Mouse (Mus musculus): Measurements from ENCODE around the gene Wwox. TPM values are rescaled to one million over a fixed set of nuclear protein-coding genes. Genes with fewer than 3 reads are reported as not detected.

Wwox gene
- total RNA-seq, 2 experiments from 2014 or later: 4.6 to 4.8 TPM

DNA sequence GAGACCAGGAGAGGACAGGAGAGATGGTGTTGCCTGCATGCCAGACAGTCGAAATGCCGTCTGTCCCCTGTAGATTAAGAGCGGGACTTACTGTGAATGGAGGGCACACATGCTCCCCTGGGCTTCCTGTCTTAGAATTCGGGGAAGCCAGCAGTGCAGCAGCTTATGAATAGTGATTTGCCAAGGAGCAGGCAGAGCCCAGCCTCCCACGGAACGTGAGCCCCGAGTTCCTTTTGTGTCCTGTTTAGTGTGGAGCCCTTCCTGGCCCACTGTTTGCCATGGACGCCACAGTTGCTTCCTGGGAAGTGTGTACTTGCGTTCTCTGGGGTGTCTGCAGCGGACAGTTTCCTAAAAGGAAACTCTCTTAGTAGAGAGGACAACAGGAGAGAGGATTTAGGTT is 23.9 kb downstream of the Wwox start:
- intact Hi-C loops (cut with DNase I): no loop called here
- DNase-seq: no peak

DNA sequence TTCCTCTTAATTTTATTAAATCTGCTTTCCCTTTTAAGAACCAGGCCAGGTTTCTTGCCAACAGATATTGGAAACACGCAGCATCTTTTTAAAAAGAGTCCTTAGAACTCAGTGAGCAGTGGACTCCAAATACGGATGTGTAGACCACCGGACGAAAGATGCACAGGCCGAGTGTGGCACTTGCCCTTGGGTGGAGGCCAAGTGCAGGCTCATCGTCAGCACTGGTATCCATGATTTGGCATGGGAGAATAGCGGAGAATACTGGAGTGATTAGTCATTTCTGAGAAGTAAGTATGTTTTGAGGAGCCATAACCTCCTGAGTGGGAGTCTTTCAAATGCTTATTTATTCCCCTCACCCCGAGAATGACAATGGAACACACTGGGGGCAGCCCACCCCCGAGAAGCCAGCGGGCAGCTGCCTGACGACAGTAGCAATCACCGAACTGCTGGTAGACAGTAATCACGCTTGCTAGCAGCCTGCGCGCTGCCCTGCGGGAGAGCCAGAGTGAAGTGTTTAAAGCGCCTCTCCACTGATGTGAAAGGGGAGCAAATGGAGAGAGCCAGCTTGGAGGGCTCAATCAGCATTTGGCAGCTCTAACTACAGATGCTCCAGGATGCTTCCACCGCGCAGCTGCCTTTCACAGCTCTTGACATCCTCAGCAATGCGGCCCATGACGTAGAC is 29.2 kb downstream of the Wwox start:
- no peak for DNase-seq
- intact Hi-C loops (cut with DNase I): no loop called here

DNA sequence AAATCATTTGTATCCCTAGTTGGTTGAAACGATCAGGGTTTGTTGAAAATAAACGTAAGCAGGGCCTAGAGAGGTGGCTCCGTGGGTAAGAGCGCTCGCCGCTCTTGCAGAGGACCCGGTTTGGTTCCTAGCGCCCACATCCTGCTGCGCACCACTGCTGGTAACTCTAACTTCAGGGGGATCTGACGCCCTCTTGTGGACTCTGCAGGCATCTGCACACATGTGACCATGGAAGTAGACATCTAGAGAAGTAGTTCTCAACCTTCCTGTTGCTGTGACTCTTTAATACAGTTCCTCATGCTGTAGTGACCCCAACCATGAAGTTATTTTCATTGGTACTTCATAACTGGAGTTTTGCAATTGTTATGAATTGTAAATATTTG is 29.7 kb downstream of the Wwox start:
- intact Hi-C loops (cut with DNase I): no loop called here
- no peak for DNase-seq

DNA sequence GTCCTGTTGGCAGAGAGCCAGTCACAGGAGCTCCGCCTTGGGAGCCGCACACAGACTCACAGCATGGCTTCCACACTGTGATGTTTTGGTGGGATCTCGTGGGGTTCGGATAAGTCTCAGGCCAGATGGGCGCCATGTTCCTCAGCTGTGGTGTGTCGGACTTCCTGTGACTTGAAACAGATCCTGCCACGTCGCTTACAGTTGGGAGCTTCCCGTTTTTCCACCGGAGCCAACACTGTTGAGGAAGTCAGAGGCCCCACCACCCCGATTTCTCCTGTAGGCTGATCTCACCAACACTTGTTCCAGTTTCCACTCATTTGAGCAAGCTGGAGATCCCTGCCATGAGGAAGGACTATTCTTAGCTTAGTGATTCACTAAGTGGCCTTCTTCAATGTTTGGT is 34.1 kb downstream of the Wwox start:
- intact Hi-C loops (cut with DNase I): no loop called here
- no peak for DNase-seq

DNA sequence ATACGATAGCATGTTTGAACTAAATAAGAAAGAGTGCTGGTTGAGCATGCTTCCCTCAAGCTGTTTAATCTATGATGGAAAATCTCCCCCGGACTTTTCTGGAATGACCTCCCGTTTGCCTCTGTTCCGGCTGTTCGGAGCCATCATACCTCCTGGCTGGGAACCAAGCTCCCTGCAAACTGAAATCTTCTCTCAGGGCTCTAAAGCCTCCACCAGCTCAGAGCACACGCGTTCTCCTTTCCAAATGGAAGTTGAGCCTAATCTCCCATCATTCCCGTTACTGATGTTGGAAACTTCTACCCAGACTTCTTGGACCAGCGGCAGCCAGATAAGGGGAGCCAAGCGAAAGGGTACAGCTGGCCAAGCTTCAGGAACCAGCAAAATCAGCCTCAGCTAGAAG is 37.5 kb downstream of the Wwox start:
- DNase-seq: no peak
- intact Hi-C loops (cut with DNase I): no loop called here

DNA sequence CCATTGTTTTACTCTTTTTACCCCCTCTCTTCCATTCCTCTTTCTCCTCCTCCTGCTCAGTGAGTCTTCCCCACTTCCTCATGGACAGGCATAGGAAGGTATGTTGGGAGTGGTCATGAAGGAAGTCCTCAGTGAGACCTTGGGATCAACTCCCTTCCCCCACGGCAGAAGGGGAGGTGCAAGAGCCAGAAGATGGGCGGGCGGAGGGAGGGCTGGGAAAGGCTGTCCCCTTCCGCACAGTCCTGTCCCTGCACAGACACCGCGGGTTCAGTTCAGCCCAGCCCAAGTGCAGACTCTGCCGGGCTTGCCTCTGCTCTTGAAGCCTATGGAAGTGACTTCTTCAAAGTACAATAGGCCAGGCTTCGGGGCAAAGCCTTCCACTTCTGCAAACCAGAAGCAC is 38.3 kb downstream of the Wwox start:
- intact Hi-C loops (cut with DNase I): no loop called here
- DNase-seq: no peak

DNA sequence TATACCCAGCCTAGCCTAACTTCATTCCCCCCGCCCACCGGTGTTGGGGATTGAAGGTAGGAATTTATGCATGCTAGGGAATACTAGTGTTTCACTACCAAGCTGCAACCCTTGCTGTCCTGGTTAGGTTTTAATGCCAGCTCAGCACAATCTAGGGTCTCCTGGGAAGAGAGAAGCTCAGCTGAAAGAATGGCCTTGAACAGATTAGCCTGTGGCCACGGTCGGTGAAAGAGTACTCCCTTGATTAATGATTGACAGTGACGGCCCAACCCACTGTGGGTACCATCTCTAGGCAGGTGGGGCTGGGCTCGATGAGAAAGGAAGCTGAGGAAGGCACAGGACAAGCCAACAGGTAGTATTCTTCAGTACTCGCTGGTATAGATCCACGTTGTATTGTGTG is 40.3 kb downstream of the Wwox start:
- intact Hi-C loops (cut with DNase I): no loop called here
- DNase-seq: no peak

DNA sequence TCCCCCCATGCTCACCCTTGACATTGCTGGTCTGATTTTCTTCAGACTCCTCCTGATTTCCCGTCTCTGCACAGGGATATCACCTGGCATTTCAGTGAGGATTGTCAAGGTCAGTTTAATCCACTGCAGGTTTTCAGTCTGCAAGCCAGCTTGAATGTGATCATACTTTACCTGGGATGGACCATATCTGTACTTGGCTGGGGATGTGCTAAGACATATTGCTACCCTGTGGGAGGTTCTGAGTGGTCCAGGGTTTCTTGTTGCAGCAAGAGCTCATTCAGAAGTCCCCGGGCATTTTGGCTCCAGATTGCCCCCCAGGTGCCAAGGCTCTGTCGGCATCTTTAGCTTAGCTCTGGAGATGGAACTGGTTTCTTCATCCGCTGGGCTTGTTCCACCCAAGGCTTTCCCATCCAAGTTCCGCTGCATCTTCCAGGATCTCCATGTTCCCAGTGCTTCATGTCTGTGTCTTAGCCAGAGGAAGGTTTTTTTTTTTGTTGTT is 52.3 kb downstream of the Wwox start:
- intact Hi-C loops (cut with DNase I): no loop called here
- no peak for DNase-seq

DNA sequence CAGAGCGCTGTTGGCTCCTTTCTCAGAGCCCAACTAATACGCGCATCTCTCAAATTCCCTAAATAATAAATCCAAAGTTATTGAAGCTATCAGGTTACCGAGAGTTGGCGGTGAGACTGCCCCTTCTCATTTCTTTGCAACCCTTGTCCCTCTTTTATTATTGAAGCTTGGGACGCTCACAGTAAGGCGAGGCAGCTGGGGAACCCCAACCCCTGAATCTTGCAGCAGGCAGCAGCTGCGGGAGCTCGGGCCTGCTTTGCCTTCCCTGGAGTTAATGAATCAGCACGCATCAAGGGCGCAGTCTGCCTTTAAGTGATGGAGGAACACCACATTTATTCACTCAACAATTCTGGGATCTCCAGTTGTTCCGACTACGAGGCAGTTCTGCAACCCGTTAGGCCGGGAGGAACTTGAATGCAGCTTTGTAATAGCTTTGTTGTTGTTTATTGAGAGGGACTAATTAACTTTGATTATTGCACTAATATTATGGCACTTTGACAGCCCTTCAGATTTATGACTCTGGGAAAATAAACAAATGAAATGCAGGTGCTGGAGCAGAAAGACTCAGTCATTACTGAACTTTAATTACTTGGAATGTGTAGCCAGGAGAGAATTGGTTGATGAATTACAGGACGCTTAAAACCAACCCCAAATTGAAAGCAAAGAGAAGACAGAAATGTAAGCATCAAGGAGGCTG is 60.1 kb downstream of the Wwox start:
- intact Hi-C loops (cut with DNase I): no loop called here
- no peak for DNase-seq

DNA sequence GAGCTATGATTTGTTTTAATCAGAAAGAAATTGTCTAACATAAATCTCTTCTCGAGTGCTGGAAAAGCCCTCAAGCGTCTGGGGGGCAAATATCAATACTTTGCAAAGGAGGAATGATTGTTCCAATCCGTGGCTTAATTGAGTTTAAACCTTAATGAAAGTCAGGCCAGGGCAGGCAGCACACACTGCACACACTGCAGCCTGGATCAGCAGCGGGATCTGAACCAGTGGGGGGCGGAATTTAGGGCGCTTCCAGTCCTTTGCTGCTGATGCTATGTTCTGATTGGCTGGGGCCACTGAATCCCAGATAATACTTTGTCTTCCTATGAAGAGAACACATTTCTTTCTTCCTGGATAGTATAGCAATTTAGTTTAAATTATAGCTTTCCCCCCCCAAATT is 62.5 kb downstream of the Wwox start:
- no peak for DNase-seq
- intact Hi-C loops (cut with DNase I): no loop called here

DNA sequence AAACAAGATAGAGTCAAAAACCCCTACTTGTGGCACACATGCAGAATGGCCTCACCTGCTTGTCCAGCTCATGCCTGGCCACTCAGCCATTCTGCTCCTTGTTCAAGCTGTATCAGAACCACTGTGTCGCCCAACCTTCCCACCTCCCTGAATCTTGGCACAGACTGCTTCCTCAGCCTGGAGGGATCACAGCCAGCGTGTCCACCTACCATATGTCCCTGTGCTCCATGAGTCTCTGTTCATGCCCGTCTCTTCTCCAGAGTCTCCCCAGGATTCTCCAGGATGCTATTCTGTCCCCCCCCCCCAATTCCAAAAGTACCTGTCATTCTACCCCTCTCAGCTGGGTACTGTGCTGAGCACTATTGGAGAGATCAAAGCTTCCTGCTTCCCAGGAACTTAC is 63.7 kb downstream of the Wwox start:
- no peak for DNase-seq
- intact Hi-C loops (cut with DNase I): no loop called here

DNA sequence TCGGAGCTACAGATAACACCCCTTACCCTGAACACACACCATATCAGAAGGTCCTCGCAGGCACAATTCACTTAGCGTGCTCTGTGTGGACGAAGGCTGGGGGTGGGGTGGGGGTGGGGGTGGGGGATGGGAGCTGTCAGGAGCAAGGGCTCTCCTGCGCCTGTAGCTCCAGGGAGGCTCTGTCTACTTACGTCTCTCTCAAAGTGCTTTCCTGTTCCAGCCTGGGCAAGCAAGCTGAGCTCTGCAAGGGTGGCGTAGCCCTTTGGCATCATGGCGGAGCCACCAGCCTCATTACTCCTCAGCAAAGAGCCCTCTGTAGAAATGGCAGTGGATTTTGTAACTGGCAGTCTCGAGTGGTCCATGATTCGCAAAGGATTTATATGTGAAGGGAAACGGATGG is 65.4 kb downstream of the Wwox start:
- intact Hi-C loops (cut with DNase I): no loop called here

DNA sequence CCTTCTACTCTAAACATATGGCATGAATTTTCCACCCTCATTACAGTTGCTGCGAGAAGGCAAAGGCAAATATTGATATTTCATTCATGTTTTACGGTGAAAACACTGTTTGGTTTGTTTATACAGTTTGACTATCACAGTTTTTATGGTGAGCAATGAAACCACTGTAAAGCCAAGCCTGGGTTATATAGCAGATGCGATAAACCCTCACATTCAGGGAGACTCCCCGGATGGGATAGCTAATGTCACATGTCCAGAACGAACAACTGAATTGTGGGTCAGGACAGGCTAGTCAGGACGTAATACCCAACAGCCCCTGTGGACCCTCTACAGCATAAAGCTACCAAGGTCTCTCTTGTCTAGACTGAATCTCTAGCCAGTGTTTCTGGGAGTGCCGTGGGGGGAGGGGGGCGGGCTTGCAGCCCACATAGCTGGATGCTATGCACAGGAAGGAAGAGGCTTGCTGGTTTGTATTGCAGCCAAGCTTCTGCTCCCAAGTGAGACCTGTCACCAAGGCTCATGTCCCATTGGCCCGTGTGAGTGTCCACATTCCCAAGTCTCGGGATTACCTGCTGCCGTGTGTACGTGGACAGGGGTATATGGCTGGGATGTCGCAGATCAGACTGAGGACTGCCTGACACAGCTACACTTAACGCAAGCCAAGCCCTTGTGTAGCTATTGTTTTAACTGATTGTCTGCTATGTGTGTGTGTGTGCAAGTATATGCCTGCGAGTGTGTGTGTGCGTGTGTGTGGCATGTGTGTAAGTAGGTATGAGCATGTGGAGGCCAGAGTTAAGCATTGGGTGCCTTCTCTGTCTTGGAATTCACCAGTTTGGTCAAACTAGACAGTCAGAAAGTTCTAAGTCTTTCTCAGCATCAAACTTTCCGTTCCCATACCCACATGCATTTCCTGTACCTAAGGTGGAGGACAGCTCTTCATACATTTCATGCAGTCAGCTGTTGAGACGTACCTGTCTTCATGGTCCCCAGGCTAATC is 66.2 kb downstream of the Wwox start:
- intact Hi-C loops (cut with DNase I): no loop called here
- no peak for DNase-seq

More for the DNA sequence above, 65.4 kb downstream of the Wwox start:
- no peak for DNase-seq

DNA sequence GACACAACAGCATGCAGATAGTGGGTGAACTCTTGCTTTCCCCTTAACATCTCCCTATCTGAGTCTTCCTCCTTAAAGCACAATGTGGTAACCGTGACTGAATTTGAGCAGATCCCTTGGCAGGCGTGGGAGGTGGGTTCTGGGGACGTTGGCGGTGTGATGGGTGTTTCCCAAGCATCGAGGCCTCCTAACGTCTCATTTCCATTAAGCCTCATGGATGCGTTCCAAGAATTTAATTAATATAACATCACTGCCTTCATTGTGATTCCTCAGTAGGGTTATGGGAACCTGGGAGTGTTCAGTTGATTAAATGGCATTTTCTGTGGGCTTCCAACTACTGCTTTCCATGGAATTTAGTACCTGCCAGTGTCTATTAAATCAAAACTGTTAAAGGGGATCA is 67.9 kb downstream of the Wwox start:
- no peak for DNase-seq

DNA sequence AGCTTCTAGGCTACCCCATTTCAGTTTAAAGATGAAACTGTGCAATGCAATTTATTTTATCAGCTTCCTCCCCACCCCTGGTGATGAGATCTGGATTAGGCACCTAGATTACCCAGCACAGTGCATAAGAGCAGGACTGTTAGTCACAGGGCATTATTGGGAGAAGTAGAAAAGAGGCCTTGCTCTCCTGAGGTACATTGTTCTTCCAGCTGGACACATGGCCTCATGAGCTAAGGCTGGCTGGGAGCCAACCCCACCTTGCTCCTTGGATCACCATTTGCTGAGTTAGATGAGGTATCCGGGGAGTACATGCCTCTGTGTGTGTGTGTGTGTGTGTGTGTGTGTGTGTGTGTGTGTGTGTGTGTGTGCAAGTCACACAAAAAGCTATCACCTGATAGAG is 70.8 kb downstream of the Wwox start:
- DNase-seq: no peak
- intact Hi-C loops (cut with DNase I): no loop called here

More for the DNA sequence above, 67.9 kb downstream of the Wwox start:
- intact Hi-C loops (cut with DNase I): no loop called here

DNA sequence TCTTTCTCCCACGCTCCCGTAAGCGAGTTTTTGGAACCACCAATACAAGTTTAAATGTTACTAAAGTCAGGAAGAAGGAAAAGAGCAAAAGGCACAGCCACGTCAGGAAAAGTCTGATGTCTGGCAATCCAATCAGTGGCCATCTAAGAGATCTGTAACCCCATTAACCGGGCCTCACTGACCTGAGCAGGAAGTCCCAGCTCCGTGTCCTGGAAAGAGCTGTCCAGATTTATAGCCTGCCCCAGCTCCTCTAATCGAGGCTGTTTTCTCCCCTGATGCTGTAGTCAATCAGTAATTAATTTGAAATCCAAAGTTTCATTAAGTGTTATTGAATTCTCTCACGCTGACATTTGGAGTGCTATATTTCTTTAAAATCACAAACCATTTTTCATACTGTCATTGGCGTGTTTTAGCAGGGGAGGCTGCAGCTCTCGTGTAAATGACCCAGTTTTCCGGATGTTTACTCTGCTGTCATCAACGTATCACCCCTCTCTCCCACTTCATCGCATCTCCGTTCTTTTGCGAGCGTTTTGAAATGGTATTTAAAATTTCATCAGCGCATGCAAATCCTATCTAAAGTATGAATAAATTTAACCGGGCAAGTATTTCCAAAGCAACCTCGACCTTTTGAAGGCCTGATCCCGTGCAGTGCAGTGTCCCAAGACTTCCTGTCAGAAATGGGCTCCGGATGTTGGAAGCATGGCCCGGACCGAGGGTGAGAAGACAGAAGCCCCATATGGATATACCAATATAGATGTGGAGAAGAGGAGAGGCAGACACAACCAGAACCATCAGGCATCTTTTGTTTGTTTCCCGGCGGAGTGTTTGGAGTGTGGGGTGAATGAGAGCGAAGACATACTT is 72.8 kb downstream of the Wwox start:
- DNase-seq: no peak
- intact Hi-C loops (cut with DNase I): no loop called here

DNA sequence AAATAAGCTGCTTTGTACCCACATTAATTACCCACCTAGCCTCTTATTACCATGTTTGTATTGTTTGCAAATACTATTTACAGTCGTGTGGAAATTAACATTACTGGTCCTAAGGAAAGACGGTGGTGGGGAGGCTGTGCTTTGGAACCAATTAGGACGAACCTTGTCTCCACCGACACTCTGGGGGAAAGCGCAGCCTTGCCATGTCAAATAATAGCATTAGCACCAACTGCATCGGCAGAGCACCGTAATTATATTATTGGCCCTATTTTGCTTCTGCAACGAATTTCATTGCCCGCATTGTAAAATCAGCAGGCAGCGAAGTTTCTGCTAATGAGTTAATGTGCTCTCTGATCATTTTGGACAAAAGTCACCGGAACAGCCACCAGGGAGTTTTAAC is 75.2 kb downstream of the Wwox start:
- intact Hi-C loops (cut with DNase I): no loop called here

DNA sequence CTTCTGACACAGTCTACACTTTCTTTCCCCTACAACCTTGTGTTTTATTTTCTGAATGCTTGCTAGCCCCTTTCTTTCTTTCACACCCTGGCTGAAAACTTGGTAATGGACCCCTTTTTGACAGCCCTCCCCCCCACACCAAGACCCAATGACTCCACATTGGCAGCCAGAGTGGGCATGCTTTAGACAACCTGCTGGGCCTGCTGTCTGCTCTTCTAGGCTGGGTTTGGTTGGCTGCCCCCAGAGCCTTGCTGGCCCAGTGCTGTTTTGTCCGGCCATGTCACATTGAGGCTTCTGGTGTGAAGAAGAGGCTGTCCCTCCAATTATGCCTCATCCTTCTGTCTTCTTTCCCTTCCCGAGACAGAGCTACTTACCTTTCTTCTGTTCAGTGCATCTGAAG is 83.6 kb downstream of the Wwox start:
- no peak for DNase-seq
- intact Hi-C loops (cut with DNase I): no loop called here

More for the DNA sequence above, 75.2 kb downstream of the Wwox start:
- DNase-seq: no peak

DNA sequence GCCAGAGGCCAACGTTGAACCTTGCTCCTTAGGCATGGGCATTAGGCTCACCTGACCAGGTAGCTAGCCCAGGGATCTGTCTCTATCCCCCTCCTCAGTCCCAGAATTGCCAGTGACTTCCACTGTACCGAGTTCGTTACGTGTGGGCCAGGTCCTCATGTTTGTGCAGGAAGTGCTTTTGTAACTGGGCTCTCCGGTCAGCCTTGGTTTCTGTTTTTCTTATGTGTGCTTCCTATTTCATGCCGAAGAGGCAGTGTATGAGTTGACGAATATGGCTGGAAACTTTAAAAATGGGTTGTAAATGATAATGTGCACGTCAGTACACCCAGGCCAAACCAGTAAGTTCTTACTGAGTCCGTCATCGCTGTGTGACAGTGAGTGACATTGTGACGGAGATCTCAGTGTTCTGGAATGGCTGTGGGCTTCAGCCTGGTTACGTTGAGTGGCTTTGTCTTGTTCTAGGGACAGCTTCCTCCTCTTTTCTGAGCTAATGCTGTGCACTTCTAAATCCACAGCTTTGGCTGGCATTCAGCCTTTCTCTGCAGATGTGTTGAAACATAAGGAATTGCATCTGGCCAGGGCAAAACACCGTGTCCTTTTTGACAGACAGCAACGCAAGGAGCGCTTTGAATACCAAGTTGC is 87.3 kb downstream of the Wwox start:
- no peak for DNase-seq
- intact Hi-C loops (cut with DNase I): no loop called here

All from heart, postnatal 36 days (tissue).